Mouse (Mus musculus) cerebellum, adult 11-12 months (tissue): ENCODE data around the gene Cldn34c2.
"Not testable (repeated sequence)": the region's sequence is repeated elsewhere in the genome, so short reads cannot be mapped to it uniquely, and the experiment has no call there.

ENCODE experiments used
- DNase-seq: peaks from one replicate; pipeline ENCODE4 v3.0.0; 2022

Gene Cldn34c2

DNA sequence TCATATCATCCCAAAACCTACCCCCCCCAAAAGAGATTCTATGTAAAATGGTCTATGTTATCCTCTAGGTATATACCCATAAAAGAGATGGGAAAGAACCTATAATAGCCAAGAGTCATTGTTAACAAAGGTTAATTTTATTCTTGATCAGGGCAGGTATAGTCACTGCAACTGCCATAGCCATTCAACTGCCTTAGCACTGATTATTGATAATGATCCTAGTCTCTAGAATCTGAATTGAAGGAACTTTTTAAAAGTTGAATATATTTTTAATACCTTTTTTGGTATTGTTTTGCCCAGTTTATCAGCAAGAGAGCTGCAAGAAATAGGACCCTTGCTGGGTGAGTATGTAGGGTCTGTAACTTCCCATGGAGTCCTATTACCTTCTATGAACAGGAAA is at the start of gene Cldn34c2:
Gene Cldn34c2 (plus strand): TSS at position 301 of the 400 bp plus-strand sequence.
- not testable (repeated sequence) for DNase-seq

DNA sequence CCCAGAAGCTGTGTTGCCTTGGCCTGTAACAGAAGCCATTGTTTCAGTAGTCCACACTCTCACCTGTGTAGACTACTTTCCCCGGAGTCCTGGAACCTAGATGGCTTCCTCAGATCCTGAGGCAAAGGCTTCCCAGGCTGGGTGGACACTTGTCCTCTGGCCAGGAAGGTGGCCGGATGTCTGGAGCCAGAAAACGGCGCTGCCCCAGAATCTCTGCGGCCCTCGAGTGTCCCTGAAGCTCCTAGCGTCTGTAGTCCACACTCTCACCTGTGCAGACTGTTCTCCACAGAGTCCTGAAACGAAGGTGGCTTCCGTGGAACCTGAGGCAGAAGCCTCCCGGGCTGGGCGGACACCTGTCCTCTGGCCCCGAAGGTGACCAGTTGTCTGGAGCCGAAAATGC is 30.1 kb upstream of the Cldn34c2 start:
- DNase-seq: not testable (repeated sequence)

DNA sequence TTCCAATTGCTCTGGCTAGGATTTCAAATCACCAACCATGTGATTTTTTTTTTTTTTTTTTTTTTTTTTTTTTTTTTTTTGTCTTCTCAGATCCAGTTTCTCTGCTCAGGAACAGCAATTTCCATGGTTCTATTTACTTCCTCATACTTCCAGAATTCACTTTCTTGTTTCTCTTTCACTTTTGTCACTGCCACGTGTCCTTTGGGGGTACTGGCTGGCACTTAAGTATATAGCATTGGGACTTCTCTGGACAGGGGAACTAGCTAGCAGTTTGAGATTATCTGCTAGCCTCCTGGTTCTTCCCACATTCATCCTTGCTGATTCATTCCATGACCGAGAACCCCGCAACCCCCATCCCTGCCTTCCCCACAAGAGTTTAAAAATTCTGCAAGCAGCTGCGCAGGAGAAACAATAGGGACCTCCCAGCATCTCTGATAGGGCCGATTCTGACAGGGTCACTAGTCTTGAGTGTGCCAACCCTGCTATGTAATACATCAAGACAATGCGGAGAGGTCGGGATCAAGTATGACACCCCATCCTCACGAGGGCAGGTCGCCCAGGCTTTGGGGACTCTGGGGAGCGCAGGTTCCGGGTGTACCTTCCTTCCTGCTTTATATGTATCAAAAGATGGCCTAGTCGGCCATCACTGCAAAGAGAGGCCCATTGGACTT is 30.8 kb downstream of the Cldn34c2 start:
- DNase-seq: not testable (repeated sequence)
